Mouse (Mus musculus): ENCODE results near the gene Nxf1. TPM values are rescaled to one million over a fixed set of nuclear protein-coding genes. Genes with fewer than 3 reads are reported as not detected.
A peak's percentile ranks its signal among the peaks of the same experiment; 100 is the strongest.
"Not testable (repeated sequence)": the region's sequence is repeated elsewhere in the genome, so short reads cannot be mapped to it uniquely, and the experiment has no call there.

The Nxf1 gene
- polyA plus RNA-seq, 1 experiment from 2014 or later = 253 TPM

- peak; percentile 29 for DNase-seq (ENCODE audit: low spot score)
- H3K9me3 ChIP-seq (replicated peaks) = no peaks in the 10 kb centered on the region
- peaks cover 31% of the 10 kb centered on the region for H3K36me3 ChIP-seq
- H3K27ac ChIP-seq (replicated peaks) = no peak overlapping the region
- H3K4me3 ChIP-seq = no peak overlapping the region
- WGBS = 30% methylated on average over 5 of the region's 5 CpGs
- H3K4me1 ChIP-seq = peaks cover 21% of the 10 kb centered on the region
- no peaks in the 10 kb centered on the region for H3K27me3 ChIP-seq (ENCODE audit: low read depth, poor library complexity, severe bottlenecking)
Observed at GRCm38 (mm10) chr19:8727495-8728114, 29.3 kb upstream of the Nxf1 start.

DNA sequence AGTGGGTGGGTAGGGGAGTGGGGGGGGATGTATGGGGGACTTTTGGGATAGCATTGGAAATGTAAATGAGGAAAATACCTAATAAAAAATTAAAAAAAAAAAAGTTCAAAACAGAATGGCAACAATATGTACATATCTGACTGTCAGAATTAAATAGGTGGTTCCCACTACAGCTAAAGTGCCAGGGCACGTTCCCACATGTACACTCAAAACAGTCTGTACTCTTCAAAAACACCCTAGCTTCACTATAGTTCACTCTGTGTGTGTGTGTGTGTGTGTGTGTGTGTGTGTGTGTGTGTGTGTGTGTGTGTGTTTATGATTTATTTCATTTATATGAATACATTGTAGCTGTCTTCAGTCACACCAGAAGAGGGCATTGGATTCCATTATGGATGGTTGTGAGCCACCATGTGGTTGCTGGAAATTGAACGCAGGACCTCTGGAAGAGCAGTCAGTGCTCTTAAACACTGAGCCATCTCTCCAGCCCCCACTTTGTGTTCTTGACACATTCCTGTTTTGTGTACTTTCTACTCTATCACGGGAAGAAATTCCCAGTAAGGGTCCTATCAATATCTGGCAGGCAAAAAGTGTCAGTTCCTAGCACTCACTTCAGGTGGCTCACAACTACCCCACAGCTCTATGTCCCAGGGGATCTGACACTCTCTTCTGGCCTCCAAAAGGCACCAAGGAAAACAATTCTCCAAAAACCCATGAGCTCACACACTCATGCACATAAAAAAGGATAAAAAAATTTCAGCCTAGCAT, 28.4 kb upstream of the Nxf1 start:
- not testable (repeated sequence) for H3K27ac ChIP-seq (replicated peaks); H3K27me3 ChIP-seq (ENCODE audit: low read depth, poor library complexity, severe bottlenecking); H3K4me3 ChIP-seq; DNase-seq (ENCODE audit: low spot score); H3K9me3 ChIP-seq (replicated peaks)
- H3K36me3 ChIP-seq = peaks cover 31% of the 10 kb centered on the region
- WGBS = 57% methylated on average over 3 of the region's 3 CpGs
- H3K4me1 ChIP-seq = peaks cover 21% of the 10 kb centered on the region

- Histone ChIP-seq H3K36me3 (peaks cover 24% of the 10 kb centered on the region), H3K27me3 (ENCODE audit: low read depth, poor library complexity, severe bottlenecking) (no peaks in the 10 kb centered on the region), H3K9me3 (replicated peaks) (no peaks in the 10 kb centered on the region), H3K27ac (replicated peaks) (no peak overlapping the region), H3K4me3 (no peak overlapping the region), H3K4me1 (peaks cover 17% of the 10 kb centered on the region)
- DNase-seq (ENCODE audit: low spot score) = no peak
- 72% methylated on average over 3 of the region's 3 CpGs for WGBS
Observed at GRCm38 (mm10) chr19:8734334-8734733, 22.5 kb upstream of the Nxf1 start.

DNA sequence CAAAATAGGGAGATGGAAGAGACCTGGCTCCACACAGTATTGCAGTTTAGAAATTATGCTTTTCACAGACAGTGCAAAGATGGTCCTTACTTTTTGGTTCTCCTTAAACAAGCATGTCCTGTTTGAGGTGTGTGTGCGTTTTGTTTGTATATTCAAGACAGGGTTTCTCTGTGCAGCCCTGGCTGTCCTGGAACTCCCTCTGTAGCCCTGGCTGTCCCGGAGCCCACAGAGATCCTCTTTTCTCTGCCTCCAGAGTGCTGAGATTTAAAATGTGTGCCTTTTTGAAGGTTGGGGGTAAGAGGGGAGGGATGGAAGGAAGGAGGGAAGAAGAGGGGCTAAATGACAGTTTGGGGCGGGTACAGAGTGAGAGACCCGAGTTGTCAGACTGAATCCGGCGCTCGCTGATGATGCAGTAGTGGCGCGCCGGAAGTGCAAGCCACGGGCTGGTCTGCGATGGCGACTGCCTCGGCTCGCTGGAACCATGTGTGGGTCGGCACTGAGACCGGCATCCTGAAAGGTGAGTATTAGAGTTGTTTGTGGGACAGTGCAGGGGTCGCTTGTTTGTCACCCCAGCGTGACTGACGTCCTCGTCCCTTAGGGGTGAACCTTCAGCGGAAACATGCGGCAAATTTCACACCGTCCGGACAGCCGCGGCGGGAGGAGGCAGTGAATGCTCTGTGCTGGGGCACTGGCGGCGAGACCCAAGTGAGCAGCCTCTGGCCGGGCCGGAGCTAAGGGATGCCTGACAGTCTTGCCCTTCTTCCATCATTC, 21.3 kb upstream of the Nxf1 start, which contains the start of gene Wdr74:
Gene Wdr74 (plus strand): TSS at position 439 of the 771 bp plus-strand sequence.
- under 1% methylated on average over 32 of the region's 32 CpGs for WGBS
- Histone ChIP-seq H3K4me1 (peaks cover 21% of the 10 kb centered on the region), H3K27ac (replicated peaks) (peak within 1 kb of the TSS; percentile 83), H3K9me3 (replicated peaks) (no peaks in the 10 kb centered on the region), H3K4me3 (peak within 1 kb of the TSS; percentile 87), H3K27me3 (ENCODE audit: low read depth, poor library complexity, severe bottlenecking) (no peaks in the 10 kb centered on the region), H3K36me3 (peaks cover 37% of the 10 kb centered on the region)
- peak; percentile 91 for DNase-seq (ENCODE audit: low spot score)

DNA sequence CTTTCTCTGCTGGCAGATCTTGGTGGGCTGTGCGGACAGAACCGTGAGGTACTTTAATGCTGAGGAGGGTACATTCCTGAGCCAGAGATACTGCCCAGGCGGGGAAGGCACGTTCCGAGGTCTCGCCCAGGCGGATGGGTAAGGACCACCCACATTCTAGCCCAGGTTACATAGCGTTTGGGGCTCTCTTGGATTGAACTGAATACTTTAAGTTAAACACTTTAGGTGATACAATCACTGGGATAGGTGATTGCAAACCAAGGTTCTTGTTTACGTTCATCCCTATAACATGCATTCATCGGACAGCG, 20.8 kb upstream of the Nxf1 start:
- DNase-seq (ENCODE audit: low spot score) = no peak
- peak overlapping the region; percentile 87 for H3K4me3 ChIP-seq
- no peaks in the 10 kb centered on the region for H3K9me3 ChIP-seq (replicated peaks)
- peaks cover 27% of the 10 kb centered on the region for H3K4me1 ChIP-seq
- H3K27me3 ChIP-seq (ENCODE audit: low read depth, poor library complexity, severe bottlenecking) = no peaks in the 10 kb centered on the region
- 2% methylated on average over 11 of the region's 11 CpGs for WGBS
- peaks cover 41% of the 10 kb centered on the region for H3K36me3 ChIP-seq
- peak overlapping the region; percentile 83 for H3K27ac ChIP-seq (replicated peaks)

DNA sequence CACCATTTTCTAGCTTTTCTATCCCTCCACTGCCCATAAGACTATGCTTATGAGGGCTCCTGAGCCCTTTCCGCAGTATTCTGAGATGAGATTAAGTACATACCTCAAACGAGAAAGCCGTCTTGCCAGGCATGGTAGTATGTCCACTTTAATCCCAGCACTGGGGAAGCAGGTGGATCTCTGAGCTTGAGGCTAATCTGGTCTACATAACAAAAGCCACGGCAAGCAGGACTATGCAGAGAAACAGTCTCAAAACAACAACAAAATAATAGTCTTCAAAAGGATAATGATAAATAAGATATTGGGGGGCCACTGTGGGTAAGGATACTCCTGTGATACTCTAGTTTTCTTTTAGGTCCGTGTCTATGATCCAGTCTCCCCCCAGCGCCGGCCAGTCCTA, 18.0 kb upstream of the Nxf1 start:
- Histone ChIP-seq H3K9me3 (replicated peaks) (no peaks in the 10 kb centered on the region), H3K27ac (replicated peaks) (no peak overlapping the region), H3K27me3 (ENCODE audit: low read depth, poor library complexity, severe bottlenecking) (no peaks in the 10 kb centered on the region), H3K4me1 (peaks cover 38% of the 10 kb centered on the region), H3K36me3 (peaks cover 55% of the 10 kb centered on the region), H3K4me3 (no peak overlapping the region)
- 89% methylated on average over 7 of the region's 7 CpGs for WGBS
- DNase-seq (ENCODE audit: low spot score) = no peak

GRCm38 (mm10) chr19:8739646-8740045, 17.2 kb upstream of the Nxf1 start:
- peaks cover 38% of the 10 kb centered on the region for H3K4me1 ChIP-seq
- no peaks in the 10 kb centered on the region for H3K27me3 ChIP-seq (ENCODE audit: low read depth, poor library complexity, severe bottlenecking)
- no peak overlapping the region for H3K27ac ChIP-seq (replicated peaks)
- DNase-seq (ENCODE audit: low spot score) = no peak
- no peak overlapping the region for H3K4me3 ChIP-seq
- peaks cover 62% of the 10 kb centered on the region for H3K36me3 ChIP-seq
- H3K9me3 ChIP-seq (replicated peaks) = no peaks in the 10 kb centered on the region
- WGBS = 91% methylated on average over 6 of the region's 6 CpGs

DNA sequence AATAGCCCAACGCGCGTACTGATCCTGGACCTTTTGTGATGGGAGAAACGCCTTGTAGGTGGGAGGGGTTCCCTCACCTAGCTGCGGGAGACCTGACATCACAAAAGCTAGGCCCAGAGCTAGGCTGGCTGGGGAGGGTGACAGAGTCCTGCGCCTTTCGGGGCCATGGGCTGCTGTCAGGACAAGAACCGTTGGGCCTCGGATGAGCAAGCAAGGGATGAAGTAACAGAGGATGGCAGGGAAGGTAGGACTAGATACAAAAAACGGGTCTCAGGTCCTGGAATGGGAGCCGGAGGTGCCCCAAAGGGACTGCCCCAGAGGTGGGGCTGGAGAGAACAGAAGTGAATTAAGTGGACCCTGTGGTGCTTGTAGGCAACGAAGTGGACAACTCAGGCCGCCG, 16.3 kb upstream of the Nxf1 start, which contains the start of gene 1700092M07Rik:
Gene 1700092M07Rik (plus strand): TSS at position 116 of the 400 bp plus-strand sequence.
- DNase-seq (ENCODE audit: low spot score) = no peak
- H3K4me1 ChIP-seq = peaks cover 32% of the 10 kb centered on the region
- peaks cover 72% of the 10 kb centered on the region for H3K36me3 ChIP-seq
- WGBS = 74% methylated on average over 14 of the region's 14 CpGs
- H3K4me3 ChIP-seq = peak within 1 kb of the TSS; percentile 86
- no peaks in the 10 kb centered on the region for H3K9me3 ChIP-seq (replicated peaks)
- H3K27ac ChIP-seq (replicated peaks) = peak within 1 kb of the TSS; percentile 93
- no peaks in the 10 kb centered on the region for H3K27me3 ChIP-seq (ENCODE audit: low read depth, poor library complexity, severe bottlenecking)

GRCm38 (mm10) chr19:8741243-8741869, 15.5 kb upstream of the Nxf1 start, which contains the start of gene Stx5a:
Stx5a (plus strand) TSS chr19:8741413.
- Histone ChIP-seq H3K4me3 (peak within 1 kb of the TSS; percentile 86), H3K27ac (replicated peaks) (peak within 1 kb of the TSS; percentile 93), H3K9me3 (replicated peaks) (no peaks in the 10 kb centered on the region), H3K4me1 (peaks cover 28% of the 10 kb centered on the region), H3K36me3 (peaks cover 79% of the 10 kb centered on the region), H3K27me3 (ENCODE audit: low read depth, poor library complexity, severe bottlenecking) (no peaks in the 10 kb centered on the region)
- peak; percentile 95 for DNase-seq (ENCODE audit: low spot score)
- under 1% methylated on average over 36 of the region's 36 CpGs for whole genome bisulfite sequencing

DNA sequence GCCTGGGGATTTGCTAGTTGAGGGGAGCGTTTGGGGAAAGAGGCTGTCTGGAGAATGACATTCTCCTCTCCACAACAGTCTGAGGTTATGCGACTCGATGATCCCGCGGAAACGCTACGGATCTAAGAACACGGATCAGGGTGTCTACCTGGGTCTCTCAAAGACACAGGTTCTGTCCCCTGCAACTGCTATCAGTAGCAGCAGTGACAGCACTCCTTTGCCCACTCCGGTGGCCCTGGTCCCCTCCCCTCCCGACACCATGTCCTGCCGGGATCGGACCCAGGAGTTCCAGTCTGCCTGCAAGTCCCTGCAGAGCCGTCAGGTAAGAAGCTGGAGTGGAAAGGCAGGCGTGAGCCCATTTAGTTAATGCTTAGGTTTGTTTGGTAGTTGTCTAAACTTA, 14.7 kb upstream of the Nxf1 start:
- H3K27ac ChIP-seq (replicated peaks) = peak overlapping the region; percentile 93
- H3K27me3 ChIP-seq (ENCODE audit: low read depth, poor library complexity, severe bottlenecking) = no peaks in the 10 kb centered on the region
- peaks cover 85% of the 10 kb centered on the region for H3K36me3 ChIP-seq
- DNase-seq (ENCODE audit: low spot score) = no peak
- H3K4me1 ChIP-seq = peaks cover 21% of the 10 kb centered on the region
- H3K4me3 ChIP-seq = peak overlapping the region; percentile 86
- H3K9me3 ChIP-seq (replicated peaks) = no peaks in the 10 kb centered on the region
- 18% methylated on average over 14 of the region's 14 CpGs for WGBS

DNA sequence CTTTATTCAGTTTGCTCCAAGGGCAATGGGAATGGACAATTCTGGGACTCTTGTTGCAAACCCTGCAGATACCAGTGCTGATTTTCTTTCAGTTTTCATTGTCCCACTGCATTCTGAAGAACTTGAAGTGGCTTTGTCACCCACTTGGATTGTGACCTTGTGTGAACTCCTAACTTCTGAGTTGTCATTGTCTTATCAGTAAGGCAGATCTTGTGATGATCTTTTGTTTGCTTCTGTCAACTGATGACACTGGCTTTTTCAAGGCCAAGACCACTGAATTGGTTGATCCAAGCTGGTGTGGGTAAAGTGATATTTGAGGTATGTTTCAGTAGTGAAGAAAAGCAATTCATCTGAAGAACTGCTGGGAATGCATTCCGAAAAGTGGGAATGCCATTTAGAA, 11.5 kb upstream of the Nxf1 start:
- Histone ChIP-seq H3K9me3 (replicated peaks) (no peaks in the 10 kb centered on the region), H3K36me3 (peaks cover 85% of the 10 kb centered on the region), H3K27ac (replicated peaks) (no peak overlapping the region), H3K4me1 (peaks cover 18% of the 10 kb centered on the region), H3K4me3 (no peak overlapping the region), H3K27me3 (ENCODE audit: low read depth, poor library complexity, severe bottlenecking) (no peaks in the 10 kb centered on the region)
- WGBS = 97% methylated on average over 1 of the region's 1 CpGs
- no peak for DNase-seq (ENCODE audit: low spot score)

- Histone ChIP-seq H3K27ac (replicated peaks) (no peak overlapping the region), H3K4me1 (peaks cover 7% of the 10 kb centered on the region), H3K9me3 (replicated peaks) (no peaks in the 10 kb centered on the region), H3K27me3 (ENCODE audit: low read depth, poor library complexity, severe bottlenecking) (no peaks in the 10 kb centered on the region), H3K4me3 (no peak overlapping the region), H3K36me3 (peaks cover 97% of the 10 kb centered on the region)
- WGBS = 79% methylated on average over 2 of the region's 2 CpGs
- DNase-seq (ENCODE audit: low spot score) = no peak
Observed at GRCm38 (mm10) chr19:8747368-8747767, 9.5 kb upstream of the Nxf1 start.
